Mouse (Mus musculus): ENCODE measurements at regions not wholly inside any gene's neighbourhood (a gene's known extent, or its start where the extent isn't known, plus 50 kb on each side); places are given as distances from the start of the nearest gene placed in this dataset.

- 66% methylated on average over 5 of the region's 5 CpGs for WGBS (ENCODE audit: insufficient replicate concordance)
- no peaks in the 10 kb centered on the region for H3K27me3 ChIP-seq (ENCODE audit: insufficient read depth, low read length)
- H3K9ac ChIP-seq (replicated peaks), result no peak overlapping the region
These were observed 109.0 kb upstream of the Ppp1r26 start for GRCm38 (mm10) chr2:28337561-28337960.

DNA sequence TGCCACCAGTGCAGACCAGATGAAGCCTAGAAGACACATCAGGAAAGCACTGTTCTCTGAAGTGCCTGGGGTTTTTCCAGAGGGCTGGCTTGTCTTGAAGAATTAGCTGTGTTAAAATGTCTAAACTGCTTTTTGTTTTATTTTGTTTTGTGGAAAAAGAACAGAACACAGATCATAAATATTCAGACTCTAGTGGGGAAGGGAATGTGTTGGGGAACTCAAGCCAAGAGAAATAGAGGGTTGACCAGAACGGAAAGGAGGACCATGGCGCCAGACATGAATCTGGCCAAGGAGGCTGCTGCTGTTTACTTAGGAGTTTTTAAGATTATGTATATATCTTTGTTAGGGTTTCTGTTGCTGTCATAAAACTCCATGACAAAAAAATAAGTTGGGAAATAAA, 105.3 kb upstream of the Ppp1r26 start:
- TF ChIP-seq CTCF (IDR thresholded peaks at IDR 0.05; ENCODE audit: low read depth) (no peak), EP300 (IDR thresholded peaks at IDR 0.05; ENCODE audit: low read depth) (no peak)
- WGBS (ENCODE audit: insufficient replicate concordance), result 87% methylated on average over 2 of the region's 2 CpGs
- Histone ChIP-seq H3K4me1 (ENCODE audit: insufficient read depth) (no peaks in the 10 kb centered on the region), H3K27me3 (ENCODE audit: insufficient read depth, low read length) (no peaks in the 10 kb centered on the region), H3K9me3 (ENCODE audit: low read length) (no peaks in the 10 kb centered on the region), H3K27ac (ENCODE audit: low read depth) (no peak overlapping the region), H3K4me2 (ENCODE audit: low read depth, low read length) (no peak overlapping the region), H3K4me3 (ENCODE audit: low read depth, low read length) (no peak overlapping the region), H3K36me3 (replicated peaks; ENCODE audit: insufficient read depth, low read length) (no peaks in the 10 kb centered on the region), H3K9ac (replicated peaks) (no peak overlapping the region)
- DNase-seq (no peak), ATAC-seq (no peak)

More at GRCm38 (mm10) chr2:28337561-28337960, 109.0 kb upstream of the Ppp1r26 start:
- ATAC-seq, result no peak
- Histone ChIP-seq H3K36me3 (replicated peaks; ENCODE audit: insufficient read depth, low read length) (no peaks in the 10 kb centered on the region), H3K4me1 (ENCODE audit: insufficient read depth) (no peaks in the 10 kb centered on the region), H3K4me3 (ENCODE audit: low read depth, low read length) (no peak overlapping the region), H3K9me3 (ENCODE audit: low read length) (no peaks in the 10 kb centered on the region), H3K27ac (ENCODE audit: low read depth) (no peak overlapping the region), H3K4me2 (ENCODE audit: low read depth, low read length) (no peak overlapping the region)
- no peak for DNase-seq
- TF ChIP-seq EP300 (IDR thresholded peaks at IDR 0.05; ENCODE audit: low read depth), result no peak
- TF ChIP-seq CTCF (IDR thresholded peaks at IDR 0.05; ENCODE audit: low read depth), result no peak

DNA sequence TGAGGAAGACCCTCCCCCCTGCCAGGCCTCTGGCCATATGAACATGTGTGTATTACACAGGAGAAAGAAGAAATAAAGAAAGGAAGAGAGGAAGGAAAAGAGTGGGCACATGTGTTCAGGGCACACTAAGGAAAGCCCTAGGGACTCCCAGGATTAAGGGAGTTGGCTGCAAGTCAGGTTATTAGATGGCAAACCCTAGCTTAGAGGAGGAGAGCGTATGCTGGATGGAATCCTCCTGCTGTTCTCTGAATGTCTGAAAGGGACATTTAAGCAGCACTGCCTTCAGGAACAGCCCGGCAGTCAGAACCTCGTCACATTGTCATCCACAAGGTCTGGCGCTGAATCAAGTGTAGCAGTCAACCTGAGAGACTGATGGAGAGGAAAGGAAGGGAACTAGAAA, 98.1 kb upstream of the Ppp1r26 start:
- H3K9ac ChIP-seq (replicated peaks), result no peak overlapping the region
- H3K4me2 ChIP-seq (ENCODE audit: low read depth, low read length), result no peak overlapping the region
- WGBS (ENCODE audit: insufficient replicate concordance), result 72% methylated on average over 4 of the region's 4 CpGs
- TF ChIP-seq EP300 (IDR thresholded peaks at IDR 0.05; ENCODE audit: low read depth), result no peak
- TF ChIP-seq CTCF (IDR thresholded peaks at IDR 0.05; ENCODE audit: low read depth), result no peak
- ATAC-seq (no peak), DNase-seq (no peak)
- no peaks in the 10 kb centered on the region for H3K27me3 ChIP-seq (ENCODE audit: insufficient read depth, low read length)
- no peak overlapping the region for H3K27ac ChIP-seq (ENCODE audit: low read depth)
- no peaks in the 10 kb centered on the region for H3K4me1 ChIP-seq (ENCODE audit: insufficient read depth)
- H3K9me3 ChIP-seq (ENCODE audit: low read length), result no peaks in the 10 kb centered on the region
- no peaks in the 10 kb centered on the region for H3K36me3 ChIP-seq (replicated peaks; ENCODE audit: insufficient read depth, low read length)
- no peak overlapping the region for H3K4me3 ChIP-seq (ENCODE audit: low read depth, low read length)

DNA sequence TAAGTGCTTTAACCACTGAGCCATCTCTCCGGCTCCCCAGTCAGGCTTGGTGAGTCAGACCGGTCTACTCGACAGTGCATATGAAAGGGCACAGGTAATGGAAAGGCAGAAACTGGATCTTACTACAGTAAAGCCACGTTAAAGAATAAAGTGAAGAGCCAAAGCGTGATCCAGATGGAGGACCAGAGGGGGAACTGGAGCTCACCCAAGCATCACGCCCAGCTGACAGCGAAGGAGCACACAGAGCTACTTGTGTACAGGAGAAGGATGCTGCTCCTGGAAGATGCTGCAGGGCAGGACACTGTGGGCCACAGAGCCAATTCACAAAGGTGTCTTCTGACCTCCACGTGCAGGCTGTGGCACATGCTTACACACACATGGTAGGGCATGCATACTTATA, 96.7 kb upstream of the Ppp1r26 start:
- Histone ChIP-seq H3K36me3 (replicated peaks; ENCODE audit: insufficient read depth, low read length) (no peaks in the 10 kb centered on the region), H3K27me3 (ENCODE audit: insufficient read depth, low read length) (no peaks in the 10 kb centered on the region), H3K9me3 (ENCODE audit: low read length) (no peaks in the 10 kb centered on the region), H3K9ac (replicated peaks) (no peak overlapping the region), H3K27ac (ENCODE audit: low read depth) (no peak overlapping the region), H3K4me1 (ENCODE audit: insufficient read depth) (no peaks in the 10 kb centered on the region), H3K4me2 (ENCODE audit: low read depth, low read length) (no peak overlapping the region), H3K4me3 (ENCODE audit: low read depth, low read length) (no peak overlapping the region)
- ATAC-seq (no peak), DNase-seq (no peak)
- no peak for TF ChIP-seq CTCF (IDR thresholded peaks at IDR 0.05; ENCODE audit: low read depth)
- TF ChIP-seq EP300 (IDR thresholded peaks at IDR 0.05; ENCODE audit: low read depth), result no peak
- 78% methylated on average over 8 of the region's 8 CpGs for WGBS (ENCODE audit: insufficient replicate concordance)

- Histone ChIP-seq H3K9me3 (ENCODE audit: low read length) (no peaks in the 10 kb centered on the region), H3K9ac (replicated peaks) (no peak overlapping the region), H3K4me3 (ENCODE audit: low read depth, low read length) (no peak overlapping the region), H3K36me3 (replicated peaks; ENCODE audit: insufficient read depth, low read length) (no peaks in the 10 kb centered on the region), H3K27me3 (ENCODE audit: insufficient read depth, low read length) (no peaks in the 10 kb centered on the region), H3K4me2 (ENCODE audit: low read depth, low read length) (no peak overlapping the region), H3K27ac (ENCODE audit: low read depth) (no peak overlapping the region), H3K4me1 (ENCODE audit: insufficient read depth) (no peaks in the 10 kb centered on the region)
- DNase-seq (no peak), ATAC-seq (no peak)
- WGBS (ENCODE audit: insufficient replicate concordance), result 79% methylated on average over 10 of the region's 10 CpGs
- TF ChIP-seq EP300 (IDR thresholded peaks at IDR 0.05; ENCODE audit: low read depth) (no peak), CTCF (IDR thresholded peaks at IDR 0.05; ENCODE audit: low read depth) (no peak)
These were observed 95.2 kb upstream of the Ppp1r26 start for GRCm38 (mm10) chr2:28351445-28351844.

GRCm38 (mm10) chr2:28352903-28353302, 93.7 kb upstream of the Ppp1r26 start:
- no peaks in the 10 kb centered on the region for H3K9me3 ChIP-seq (ENCODE audit: low read length)
- TF ChIP-seq EP300 (IDR thresholded peaks at IDR 0.05; ENCODE audit: low read depth) (no peak), CTCF (IDR thresholded peaks at IDR 0.05; ENCODE audit: low read depth) (no peak)
- no peak for DNase-seq
- no peak overlapping the region for H3K9ac ChIP-seq (replicated peaks)
- WGBS (ENCODE audit: insufficient replicate concordance), result 38% methylated on average over 1 of the region's 1 CpGs
- no peaks in the 10 kb centered on the region for H3K4me1 ChIP-seq (ENCODE audit: insufficient read depth)
- no peak overlapping the region for H3K27ac ChIP-seq (ENCODE audit: low read depth)
- no peaks in the 10 kb centered on the region for H3K36me3 ChIP-seq (replicated peaks; ENCODE audit: insufficient read depth, low read length)
- H3K27me3 ChIP-seq (ENCODE audit: insufficient read depth, low read length), result no peaks in the 10 kb centered on the region
- ATAC-seq, result no peak
- no peak overlapping the region for H3K4me2 ChIP-seq (ENCODE audit: low read depth, low read length)
- no peak overlapping the region for H3K4me3 ChIP-seq (ENCODE audit: low read depth, low read length)

- no peaks in the 10 kb centered on the region for H3K9me3 ChIP-seq (ENCODE audit: low read length)
- ATAC-seq (no peak), DNase-seq (no peak)
- H3K9ac ChIP-seq (replicated peaks), result no peak overlapping the region
- WGBS (ENCODE audit: insufficient replicate concordance), result 37% methylated on average over 6 of the region's 6 CpGs
- no peak overlapping the region for H3K4me3 ChIP-seq (ENCODE audit: low read depth, low read length)
- TF ChIP-seq EP300 (IDR thresholded peaks at IDR 0.05; ENCODE audit: low read depth) (no peak), CTCF (IDR thresholded peaks at IDR 0.05; ENCODE audit: low read depth) (no peak)
- no peaks in the 10 kb centered on the region for H3K4me1 ChIP-seq (ENCODE audit: insufficient read depth)
- H3K27me3 ChIP-seq (ENCODE audit: insufficient read depth, low read length), result no peaks in the 10 kb centered on the region
- H3K36me3 ChIP-seq (replicated peaks; ENCODE audit: insufficient read depth, low read length), result no peaks in the 10 kb centered on the region
- no peak overlapping the region for H3K27ac ChIP-seq (ENCODE audit: low read depth)
- H3K4me2 ChIP-seq (ENCODE audit: low read depth, low read length), result no peak overlapping the region
These were observed 84.4 kb upstream of the Ppp1r26 start for GRCm38 (mm10) chr2:28362199-28362598.
